Mouse (Mus musculus) monocyte, adult 5-6 weeks (primary cell): ENCODE data around the gene Gm49486. TPM values are rescaled to one million over a fixed set of nuclear protein-coding genes. Genes with fewer than 3 reads are reported as not detected.

Experiments used
- ATAC-seq: fragments of 153-309, 156-312 bp; replicated peaks from 2 replicates; pipeline ENCODE4 v1.8.0; 2017; ENCODE audit warnings: mild to moderate bottlenecking; ENCODE audit not compliant: low TSS enrichment, insufficient number of reproducible peaks, severe bottlenecking, poor library complexity, low FRiP score
- total RNA-seq: library from RNA; stranded (forward); fragments of 200-1000, 200-491, 200-594 nt; gene quantifications from 3 replicates; pipeline ENCODE4 v1.2.3, GENCODE M21; 2017

Gene Gm49486
- not detected in 3 replicates for total RNA-seq

DNA sequence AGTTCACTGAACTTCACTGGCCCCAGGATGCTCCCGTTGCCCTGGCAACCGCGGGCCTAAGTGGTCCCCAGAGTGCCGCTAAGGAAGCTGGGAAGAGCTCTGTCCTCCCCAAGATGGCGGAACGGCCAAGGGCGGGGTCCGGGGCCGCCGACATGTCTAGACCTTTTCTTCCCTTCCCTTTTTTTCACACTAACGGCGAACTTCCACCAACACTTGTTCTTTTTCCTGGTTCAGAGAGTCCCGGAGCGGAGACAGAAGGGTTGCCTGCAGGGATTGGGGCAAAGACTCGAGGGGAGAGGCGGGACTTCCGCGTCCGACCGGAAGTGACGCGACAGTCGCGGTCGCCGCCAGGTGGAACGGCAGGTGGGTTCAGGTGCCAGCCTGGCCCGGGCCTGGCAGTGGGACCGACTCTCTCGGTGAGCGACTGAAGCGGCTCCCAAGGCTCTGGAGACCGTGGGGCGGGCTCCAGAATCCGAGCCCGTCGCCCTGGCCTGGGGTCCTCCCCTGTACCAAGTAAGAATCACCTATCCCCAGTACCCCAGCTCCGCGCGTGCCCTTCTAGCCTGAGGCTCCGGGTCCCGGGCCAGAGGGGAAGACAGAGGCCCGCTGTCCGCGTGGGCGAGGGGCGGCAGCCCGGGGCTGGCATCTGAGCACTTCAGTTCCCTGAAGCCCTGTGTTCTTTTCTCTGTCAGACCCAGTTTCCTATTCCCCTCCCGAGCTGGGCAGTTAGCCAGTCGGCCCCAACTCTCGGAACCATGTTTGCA is at the start of gene Gm49486, which contains the start of gene Pick1:
Gm49486 (plus strand) TSS at position 334 of the 764 bp plus-strand sequence.
Pick1 (plus strand) TSS at position 116 of the 764 bp plus-strand sequence.
- peak; percentile 84 for ATAC-seq

DNA sequence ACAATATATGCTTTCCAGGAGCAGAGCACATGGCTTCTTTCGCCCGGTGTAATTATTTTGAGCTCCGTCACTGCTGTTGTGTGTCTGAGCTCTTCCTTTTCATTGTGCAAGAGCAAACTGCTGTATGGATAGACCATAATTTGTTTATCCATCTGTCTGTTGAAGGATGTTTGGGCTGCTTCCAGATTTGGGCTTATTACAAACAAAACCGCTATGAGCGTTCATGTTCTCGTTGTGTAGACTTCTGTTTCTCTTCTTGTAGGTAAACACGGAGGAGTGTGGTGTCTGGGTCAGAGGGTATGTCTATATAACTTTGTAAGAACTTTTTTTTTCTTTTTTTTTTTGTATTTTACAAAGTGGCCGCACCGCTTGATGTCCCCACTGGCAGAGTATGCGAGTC is 44.0 kb upstream of the Gm49486 start:
- no peak for ATAC-seq

DNA sequence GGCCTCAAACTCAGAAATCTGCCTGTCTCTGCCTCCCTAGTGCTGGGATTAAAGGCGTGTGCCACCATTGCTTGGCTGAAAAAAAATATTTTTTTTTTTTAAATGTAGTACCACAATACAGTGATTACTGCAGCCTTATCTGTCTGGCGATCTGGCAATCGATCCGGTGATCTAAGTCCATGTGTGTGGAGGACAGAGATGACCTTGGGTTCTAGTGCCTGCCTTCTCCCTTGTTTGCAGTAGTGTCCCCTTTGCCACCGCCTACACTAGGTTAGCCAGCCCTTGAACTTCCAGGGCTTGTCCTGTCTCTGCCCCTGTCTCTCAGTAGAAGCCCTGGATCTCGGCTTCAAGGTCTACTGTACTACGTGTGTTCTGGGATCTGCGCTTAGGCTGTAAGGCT is 41.4 kb upstream of the Gm49486 start:
- no peak for ATAC-seq

DNA sequence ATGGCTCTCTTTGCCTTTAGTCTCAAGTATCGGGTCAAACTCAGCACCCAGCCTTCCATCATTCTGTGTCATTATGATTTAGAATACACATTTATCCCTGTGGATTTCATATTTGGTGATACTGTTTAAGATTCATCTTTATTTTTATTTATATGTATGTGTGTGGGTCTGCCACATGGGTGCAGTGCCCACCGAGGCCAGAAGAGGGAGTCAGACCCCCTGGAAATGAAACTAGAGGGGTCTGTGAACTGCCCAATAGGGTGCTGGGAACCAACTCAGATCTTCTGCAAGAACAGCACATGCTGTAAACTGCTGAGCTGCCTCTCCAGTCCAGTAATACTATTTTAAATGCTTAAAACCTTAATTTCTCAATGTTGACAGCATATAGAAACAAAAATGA is 37.8 kb upstream of the Gm49486 start:
- no peak for ATAC-seq

DNA sequence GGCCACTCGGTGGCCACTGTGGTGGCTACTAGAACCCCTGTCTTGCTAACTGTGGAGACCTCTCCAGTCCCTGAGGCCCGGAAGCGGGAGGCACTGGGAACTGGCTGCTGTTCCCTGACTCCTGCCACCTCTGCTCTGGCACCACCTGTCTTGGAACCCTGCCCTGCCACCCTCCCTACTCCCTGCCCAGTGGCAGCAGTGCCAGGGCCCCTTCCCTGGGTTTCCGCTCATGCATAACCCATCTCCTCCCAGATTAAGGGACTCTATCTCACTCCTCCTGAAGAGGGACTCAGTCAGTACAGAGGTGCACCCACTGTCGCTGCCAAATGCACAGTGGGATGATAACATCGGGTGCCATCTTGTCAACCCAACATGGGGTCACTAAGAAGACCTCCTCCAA is 36.7 kb upstream of the Gm49486 start:
- ATAC-seq, result no peak

DNA sequence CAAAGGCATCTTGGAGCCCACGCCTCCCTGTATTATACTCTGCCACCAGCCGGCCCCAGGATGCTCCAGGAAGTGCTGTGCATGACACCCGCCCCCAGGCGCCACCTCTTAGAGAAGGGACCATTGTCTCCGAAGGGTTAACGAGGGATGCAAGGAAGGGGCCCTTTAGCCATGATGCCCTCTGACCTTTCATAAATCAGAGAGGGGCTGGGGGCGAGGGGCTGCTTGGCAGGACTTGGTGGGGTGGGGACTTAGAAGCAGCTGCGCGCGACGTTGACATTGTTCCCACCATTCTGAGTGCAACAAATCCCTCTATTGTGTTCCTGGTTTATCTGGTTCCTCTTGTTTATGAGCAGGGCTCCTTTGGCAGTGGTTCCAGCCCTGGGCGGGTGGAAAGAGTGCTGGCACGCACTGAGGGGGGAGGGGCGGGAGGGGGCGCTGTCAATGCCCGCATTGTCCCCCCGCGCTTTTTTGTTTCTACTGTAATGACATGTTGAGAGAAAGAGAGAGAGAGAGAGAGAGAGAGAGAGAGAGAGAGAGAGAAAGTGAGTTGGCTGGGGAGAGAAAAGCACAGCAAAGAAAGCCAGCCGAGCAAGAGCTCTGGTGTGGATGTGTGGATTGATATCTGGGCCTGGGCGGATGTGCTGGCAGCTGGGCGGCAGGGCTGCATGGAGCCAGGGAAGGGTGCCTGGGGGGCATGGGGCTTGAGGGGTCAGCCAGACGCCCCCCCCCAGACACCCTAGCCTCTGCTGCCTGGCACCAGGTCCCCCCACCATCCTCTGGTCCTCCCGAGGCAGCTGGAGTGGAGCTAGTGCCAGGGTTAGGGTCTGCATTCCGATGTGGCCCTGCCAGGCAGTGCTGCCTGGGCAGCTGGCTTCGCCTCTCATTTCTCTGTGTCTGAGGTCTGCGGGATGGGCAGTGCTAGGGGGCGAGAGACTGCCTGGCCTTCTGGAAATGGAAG is 36.0 kb upstream of the Gm49486 start:
- ATAC-seq, result no peak

DNA sequence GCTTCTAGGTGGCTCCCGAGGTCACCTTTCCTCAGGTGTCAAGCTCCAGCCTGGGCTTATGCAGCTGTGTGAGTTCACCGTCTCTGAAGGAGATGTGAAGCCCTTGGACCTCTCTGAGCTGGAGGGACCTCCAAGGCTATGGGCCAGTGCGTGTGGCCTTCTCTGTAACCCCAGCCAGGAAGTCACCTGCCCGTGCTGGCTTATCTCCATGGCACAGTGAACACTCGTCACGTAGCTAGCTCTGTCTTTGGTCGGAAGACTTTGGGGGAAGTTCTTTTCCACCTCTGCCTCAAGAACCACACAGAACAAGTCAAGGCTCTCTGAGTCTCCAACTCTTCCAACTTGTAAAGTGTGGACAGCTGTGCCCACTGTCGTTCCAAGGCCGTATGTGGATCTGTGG is 35.1 kb upstream of the Gm49486 start:
- no peak for ATAC-seq

DNA sequence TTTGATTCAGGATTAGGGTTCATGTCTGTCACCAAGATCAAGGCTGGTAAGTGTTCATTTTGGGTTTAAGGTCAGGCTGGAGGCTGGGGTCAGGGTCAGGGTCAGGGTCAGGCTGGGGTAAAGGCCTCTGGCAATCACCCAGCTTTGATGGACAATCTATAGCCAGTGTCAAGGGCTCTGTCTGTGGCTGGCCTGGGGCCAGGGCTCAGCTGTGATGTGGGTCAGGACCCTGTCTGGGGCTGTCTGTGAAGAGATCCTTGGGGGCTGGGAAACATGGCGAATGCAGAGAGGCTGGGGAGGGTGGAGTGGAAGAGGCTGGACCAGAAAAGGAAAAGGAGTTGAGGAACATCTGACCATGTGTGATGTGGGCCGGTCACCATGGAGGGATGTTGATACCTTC is 34.2 kb upstream of the Gm49486 start:
- no peak for ATAC-seq

DNA sequence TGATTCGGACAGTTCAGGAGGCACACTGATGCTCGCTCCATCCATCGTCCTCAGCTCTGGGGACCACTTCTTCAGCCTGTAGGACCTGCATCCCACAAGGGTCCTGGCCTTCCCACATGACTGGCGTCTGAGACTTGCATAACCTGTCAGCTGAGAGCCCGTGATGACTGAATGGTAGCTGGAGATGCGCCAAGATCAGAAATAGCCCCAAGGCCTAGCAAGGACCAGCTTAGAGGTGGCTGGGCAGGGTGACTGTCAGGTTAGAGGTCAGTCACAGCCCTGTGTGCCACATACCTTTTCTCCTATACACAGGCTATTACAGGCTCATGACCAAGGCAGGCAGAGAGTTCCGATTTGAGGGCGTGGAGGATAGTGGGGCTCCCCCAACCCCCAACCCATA is 33.7 kb upstream of the Gm49486 start:
- no peak for ATAC-seq

DNA sequence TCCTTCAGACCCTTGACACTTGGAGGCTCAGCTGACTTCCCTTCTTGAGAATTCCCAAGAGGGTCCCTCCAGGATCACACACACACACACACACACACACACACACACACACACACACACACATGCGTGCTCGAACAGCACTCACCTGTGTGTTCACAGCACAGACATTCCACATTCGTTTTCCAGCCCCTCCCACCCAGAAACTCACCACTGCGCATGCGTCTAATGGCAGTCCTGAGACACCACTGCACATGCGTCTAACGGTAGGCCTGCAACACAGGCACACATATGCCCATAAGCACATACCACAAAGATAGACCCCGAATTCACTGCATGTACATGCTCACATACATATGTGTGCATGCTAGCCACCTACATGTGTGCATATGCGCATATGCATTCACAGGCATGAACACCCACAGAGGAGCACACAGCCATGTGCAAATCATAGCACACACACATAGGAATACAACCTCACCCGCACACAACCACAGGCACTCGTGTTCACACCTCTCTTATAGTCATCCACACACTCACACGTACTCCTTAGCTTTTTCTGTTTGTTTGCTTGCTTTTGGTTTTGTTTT is 29.7 kb upstream of the Gm49486 start:
- no peak for ATAC-seq

DNA sequence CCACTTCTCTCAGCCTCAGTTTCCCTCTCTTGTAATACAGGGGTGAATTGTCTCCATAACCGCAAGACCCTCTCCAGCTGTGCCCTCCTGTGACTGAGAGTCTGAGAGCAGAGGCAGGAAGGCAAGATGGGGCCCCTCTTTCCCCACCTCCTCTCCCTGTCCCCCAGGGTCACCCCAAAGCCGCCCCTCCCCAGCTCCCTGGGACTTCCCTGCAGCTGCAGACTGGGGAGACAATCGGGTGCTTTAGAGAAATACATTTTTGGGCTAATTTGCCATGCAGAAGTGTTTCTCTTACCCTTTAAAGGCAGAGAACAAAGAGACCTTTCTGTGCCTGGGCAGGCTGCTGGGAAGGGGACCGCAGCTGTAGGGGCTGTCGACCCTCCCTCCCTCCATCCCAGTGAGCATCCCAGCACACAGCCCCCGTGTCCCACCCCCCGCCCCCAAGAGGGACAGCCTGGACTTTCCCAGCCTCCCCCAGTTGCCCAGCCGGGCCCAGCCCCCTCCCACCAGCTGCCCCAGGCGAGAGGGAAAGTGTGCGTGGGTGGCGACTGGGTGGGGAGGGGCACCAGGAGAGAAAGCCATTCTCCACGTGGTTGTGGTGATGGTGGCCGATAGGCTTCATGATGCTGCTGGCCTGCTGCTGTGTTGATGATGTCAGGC is 27.6 kb upstream of the Gm49486 start:
- ATAC-seq, result no peak

DNA sequence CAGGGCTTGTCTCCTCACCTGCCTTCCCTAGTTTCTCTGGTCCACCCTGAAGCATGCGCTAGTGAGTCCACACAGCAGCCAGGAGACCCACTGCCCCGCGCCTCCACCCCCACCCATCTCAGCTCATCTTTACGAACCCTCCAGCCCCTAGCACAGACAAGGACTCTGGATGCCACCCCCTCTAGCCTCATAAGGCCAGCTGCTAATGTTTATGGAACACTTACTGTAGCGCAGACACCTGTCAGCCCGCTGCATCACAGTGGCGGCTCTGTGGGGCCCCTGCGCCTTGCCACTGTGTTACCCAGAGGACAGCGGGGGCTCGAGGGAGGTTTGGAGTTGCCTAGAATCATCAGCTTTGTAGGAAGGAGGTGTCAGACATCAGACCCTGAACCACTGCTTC is 26.6 kb upstream of the Gm49486 start:
- no peak for ATAC-seq

DNA sequence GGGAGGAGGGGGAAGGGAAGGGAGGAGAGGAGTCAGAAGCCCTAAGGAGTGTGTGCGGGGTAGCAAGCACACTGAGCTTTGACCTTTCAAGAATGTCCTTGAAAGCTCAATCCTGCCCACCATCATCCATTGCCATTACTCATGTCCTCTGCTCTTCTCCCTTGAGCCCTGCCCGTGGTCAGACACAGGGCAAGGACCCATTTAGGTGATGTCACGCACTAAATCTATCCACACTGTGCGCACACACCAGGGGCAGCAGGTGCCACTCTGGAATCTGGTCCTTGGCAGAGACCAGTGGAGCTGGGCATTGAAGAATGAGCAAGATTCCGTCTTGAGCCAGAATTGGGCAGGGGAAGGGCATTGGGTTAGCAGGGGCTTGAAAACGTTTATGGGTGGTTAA is 21.0 kb upstream of the Gm49486 start:
- no peak for ATAC-seq

DNA sequence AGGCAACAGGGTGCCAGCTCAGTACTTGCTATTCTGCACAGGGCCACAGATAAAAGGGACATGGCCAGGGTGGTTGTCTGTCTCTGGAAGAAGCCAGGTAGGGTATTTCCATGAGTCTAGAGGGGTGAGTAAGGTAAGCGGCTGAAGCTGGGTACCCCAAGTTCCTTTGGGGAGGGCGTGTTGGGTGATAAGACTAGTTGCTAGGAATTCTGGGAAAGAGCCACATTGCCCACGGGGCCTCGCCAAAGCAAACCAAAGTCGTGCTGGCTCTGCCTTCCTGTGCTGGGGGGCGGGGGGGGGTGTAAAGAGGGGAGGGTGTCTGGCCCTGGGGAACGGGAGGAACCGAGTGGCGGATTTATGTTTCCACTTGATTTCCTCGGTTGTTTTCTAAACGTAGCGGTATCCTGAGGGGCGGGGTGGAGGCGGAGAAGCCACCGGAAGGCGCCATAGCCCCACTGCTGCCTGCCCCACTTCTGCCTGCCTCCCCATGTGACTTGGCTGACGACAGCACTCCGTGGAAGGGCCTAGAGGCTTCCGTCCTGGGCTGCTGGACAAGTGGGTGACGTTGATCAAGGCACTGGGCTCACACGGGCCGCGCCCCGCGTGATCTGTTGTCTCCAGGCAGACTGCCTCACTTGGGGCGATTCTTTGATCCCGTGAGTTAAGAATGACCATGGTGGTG is 20.3 kb upstream of the Gm49486 start:
- ATAC-seq, result peak; percentile 93

DNA sequence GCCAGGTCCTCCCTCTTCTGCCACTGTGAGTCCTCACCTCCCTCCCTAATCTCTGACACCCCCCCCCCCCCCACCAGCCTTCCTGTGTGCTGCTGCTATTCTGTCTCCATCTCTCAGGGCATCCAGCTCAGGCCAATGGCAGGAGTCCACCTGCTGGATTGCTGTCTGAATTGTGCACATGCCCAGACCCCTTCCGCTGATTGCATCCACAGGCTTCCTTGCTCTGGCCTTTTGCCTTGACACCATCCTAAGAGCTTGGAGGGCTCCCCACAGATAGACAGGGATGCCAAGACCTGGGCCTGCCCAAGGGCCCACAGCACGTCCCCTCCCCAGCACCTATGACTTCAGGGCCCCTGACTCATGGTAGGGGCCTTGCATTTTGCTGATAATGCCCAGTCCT is 18.8 kb upstream of the Gm49486 start:
- no peak for ATAC-seq

DNA sequence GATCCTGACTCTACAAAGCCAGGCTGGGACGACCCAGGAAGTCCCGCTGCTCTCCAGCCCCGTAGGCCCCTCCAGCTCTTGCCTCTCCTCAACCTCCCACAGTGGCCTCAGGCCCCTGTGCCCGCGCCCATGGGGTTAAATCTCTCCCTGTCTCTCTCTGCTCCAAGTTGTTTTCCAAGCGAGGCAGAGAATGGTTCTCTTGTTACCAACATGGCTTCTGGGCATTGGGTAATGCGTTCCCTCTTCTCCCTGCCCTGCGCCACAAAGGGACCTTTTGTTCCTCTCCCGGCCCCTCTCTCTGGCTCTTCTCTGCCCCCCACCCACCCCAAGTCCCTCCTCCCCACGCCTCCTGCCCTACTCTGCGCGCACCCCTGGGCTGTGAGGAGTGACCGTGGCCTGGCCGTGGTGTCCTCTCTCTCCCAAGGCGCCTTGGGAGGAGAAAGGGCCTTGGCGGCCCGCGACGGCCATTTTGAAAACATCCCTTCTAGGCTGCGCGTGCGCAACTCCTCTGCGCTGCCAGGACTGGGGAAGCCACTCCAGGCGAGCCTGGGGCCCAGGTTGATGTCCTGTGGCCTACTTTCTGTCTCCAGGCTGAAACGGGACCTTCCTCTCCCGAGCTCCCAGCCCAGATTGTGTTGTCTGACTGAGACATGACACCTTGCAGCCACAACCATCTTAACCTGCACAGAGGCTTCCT is 16.3 kb upstream of the Gm49486 start:
- no peak for ATAC-seq

DNA sequence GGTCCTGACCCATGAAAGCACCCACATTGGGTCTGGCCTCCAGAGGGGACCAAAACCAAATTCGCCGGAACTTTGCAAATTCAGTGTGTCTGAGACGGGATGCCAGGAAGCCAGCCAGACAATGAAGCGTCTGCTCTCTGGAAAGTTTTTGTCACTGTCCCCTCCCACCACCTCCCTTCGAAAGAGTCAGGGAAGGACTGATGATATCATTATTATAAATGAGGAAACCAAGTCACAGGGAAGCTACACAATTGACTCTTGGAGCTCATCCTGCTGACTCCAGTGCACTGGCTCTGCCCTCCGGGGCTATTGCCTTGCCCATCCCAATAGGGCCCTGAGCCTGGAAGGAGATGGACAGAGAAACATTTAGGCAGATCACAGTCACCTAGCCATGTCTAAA is 15.6 kb upstream of the Gm49486 start:
- ATAC-seq, result no peak

DNA sequence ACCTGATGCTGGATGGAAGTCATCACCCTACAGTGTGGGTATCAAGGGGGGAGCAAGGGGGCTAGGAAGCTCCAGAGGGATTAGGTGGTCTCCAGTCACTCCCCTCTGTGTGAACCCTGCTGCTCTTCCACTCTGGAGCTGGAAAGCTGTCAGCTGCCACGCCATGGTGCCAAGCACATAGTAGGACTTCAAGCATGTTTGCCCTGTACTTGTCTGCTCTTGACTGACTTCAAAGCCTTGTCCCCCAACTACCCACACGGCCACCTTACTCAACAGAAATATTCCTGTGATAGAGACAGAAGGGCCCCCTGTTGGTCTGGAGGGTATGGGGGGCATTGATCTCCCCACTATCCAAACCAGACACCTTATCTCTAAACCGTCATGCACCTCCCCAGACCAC is 13.0 kb upstream of the Gm49486 start:
- no peak for ATAC-seq
